Mouse (Mus musculus) kidney, adult 2 months (tissue): ENCODE measurements at regions not wholly inside any gene's neighbourhood (a gene's known extent, or its start where the extent isn't known, plus 50 kb on each side); places are given as distances from the start of the nearest gene placed in this dataset.

Source experiments
- CTCF ChIP-seq: fragments of 200-500 bp; conservative IDR thresholded peaks from 2 replicates; pipeline ENCODE4 v1.5.1; 2011; ENCODE audit warnings: low read depth, mild to moderate bottlenecking, control low read depth, low read length, moderate library complexity, mixed read lengths; ENCODE audit not compliant: insufficient read depth, insufficient read length
- POLR2A ChIP-seq: fragments of 200-500 bp; IDR thresholded peaks from one replicate; pipeline ENCODE4 v1.6.1; 2011; ENCODE audit warnings: low read depth, low read length, control low read depth

GRCm38 (mm10) chr3:128036538-128036937, 140.4 kb upstream of the Fam241a start:
- no peak for TF ChIP-seq CTCF
- no peak for TF ChIP-seq POLR2A
